Mouse (Mus musculus): ENCODE results near the gene Ptprj.

GRCm38 (mm10) chr2:90566773-90567528 lies 13.5 kb downstream of the Ptprj start:
- TF ChIP-seq POLR2A (IDR thresholded peaks at IDR 0.05; ENCODE audit: extremely low read depth, insufficient read depth, low read length) (no peak), CTCF (IDR thresholded peaks at IDR 0.05; ENCODE audit: low read depth, low read length) (no peak)
